Mouse (Mus musculus) embryonic facial prominence, embryonic 10.5 days (tissue): Measurements from ENCODE around the gene Sord. TPM values are rescaled to one million over a fixed set of nuclear protein-coding genes. Genes with fewer than 3 reads are reported as not detected.

Experiments
- DNase-seq: peaks from one replicate; pipeline ENCODE4 v3.0.0-alpha.2; 2017; ENCODE audit warnings: low spot score
- H3K27ac ChIP-seq: fragments of 300-500 bp; sonication (generic); replicated peaks from 2 replicates; pipeline ENCODE4 v1.5.1; 2016; ENCODE audit warnings: mild to moderate bottlenecking
- H3K27me3 ChIP-seq: fragments of 300-500 bp; sonication (generic); replicated peaks from 2 replicates; pipeline ENCODE4 v1.6.1; 2016; ENCODE audit warnings: low read depth, mild to moderate bottlenecking; ENCODE audit not compliant: poor library complexity, severe bottlenecking
- H3K36me3 ChIP-seq: fragments of 300-500 bp; sonication (generic); replicated peaks from 2 replicates; pipeline ENCODE4 v1.6.1; 2016; ENCODE audit warnings: mild to moderate bottlenecking, moderate library complexity
- H3K4me1 ChIP-seq: fragments of 300-500 bp; sonication (generic); 2 replicates; pipeline ENCODE4 v1.6.1; 2016
- H3K4me3 ChIP-seq: fragments of 300-500 bp; sonication (generic); 2 replicates; pipeline ENCODE4 v1.5.1; 2016; ENCODE audit warnings: mild to moderate bottlenecking, moderate library complexity
- H3K9me3 ChIP-seq: fragments of 300-500 bp; sonication (generic); 2 replicates; pipeline ENCODE4 v1.6.1; 2016; ENCODE audit warnings: mild to moderate bottlenecking
- WGBS: fragments of 180-500 bp; shearing (Covaris S2); methylation state at CpG from one replicate; pipeline ENCODE4 v1.1.7; 2016; 5-methylcytosine and 5-hydroxymethylcytosine counted together
- polyA plus RNA-seq: library from polyadenylated mRNA; unstranded; fragments of >200 nt; fragmentation: Nextera tagmentation; extraction: Ambion mirVana; gene quantifications from 2 replicates; pipeline ENCODE4 v1.2.1, GENCODE M21; 2016

The Sord gene
- polyA plus RNA-seq, 1 experiment from 2014 or later: 23.8 TPM

GRCm38 (mm10) chr2:122298596-122299490 lies 64.3 kb downstream of the Sord start, which contains the start of gene Duoxa2:
Duoxa2 (plus strand) TSS chr2:122298900.
- H3K4me1 ChIP-seq: peaks cover 48% of the 10 kb centered on the region
- peak; percentile 60 for DNase-seq
- H3K36me3 ChIP-seq: no peaks in the 10 kb centered on the region
- peaks cover 100% of the 10 kb centered on the region for H3K27me3 ChIP-seq
- no peak within 1 kb of the TSS for H3K27ac ChIP-seq
- H3K4me3 ChIP-seq: peak within 1 kb of the TSS; percentile 44
- no peaks in the 10 kb centered on the region for H3K9me3 ChIP-seq
- WGBS: under 1% methylated on average over 43 of the region's 43 CpGs

DNA sequence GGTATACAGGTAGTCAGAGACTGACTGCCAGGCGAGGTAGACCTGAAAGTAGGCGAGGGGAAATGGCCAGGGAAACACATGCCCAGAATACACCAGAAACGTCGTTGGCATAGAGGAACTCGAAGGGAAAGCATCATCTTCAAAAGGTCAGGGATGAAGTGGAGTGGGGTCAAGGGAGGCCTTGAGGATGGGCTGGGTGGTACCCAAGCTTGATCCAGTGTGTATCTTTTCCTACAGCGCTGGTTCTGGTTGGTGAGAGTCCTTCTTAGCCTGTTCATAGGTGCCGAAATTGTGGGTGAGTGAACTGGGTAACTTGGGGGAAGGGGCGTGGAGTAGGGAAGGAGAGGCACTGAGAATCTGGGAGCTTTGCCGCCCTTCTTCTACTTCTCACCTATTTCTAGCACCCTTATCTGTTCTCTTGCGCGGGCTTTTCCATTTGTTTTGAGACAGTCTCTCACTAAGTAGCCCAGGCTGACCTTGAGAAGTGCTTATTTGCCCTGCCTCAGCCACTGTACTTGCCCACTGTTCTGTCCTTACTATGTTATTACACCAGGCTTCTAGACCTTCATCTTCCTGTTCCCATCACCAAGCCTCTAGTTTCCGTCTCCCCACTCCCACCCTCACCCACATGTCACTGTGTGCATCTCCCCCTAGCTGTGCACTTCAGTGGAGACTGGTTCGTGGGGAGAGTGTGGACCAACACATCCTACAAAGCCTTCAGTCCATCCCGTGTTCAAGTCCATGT lies 65.5 kb downstream of the Sord start:
- WGBS: 7% methylated on average over 14 of the region's 14 CpGs
- H3K27me3 ChIP-seq: peaks cover 100% of the 10 kb centered on the region
- no peaks in the 10 kb centered on the region for H3K36me3 ChIP-seq
- peak; percentile 21 for DNase-seq
- H3K4me1 ChIP-seq: peaks cover 48% of the 10 kb centered on the region
- no peaks in the 10 kb centered on the region for H3K9me3 ChIP-seq
- H3K27ac ChIP-seq: no peak overlapping the region
- H3K4me3 ChIP-seq: no peak overlapping the region

GRCm38 (mm10) chr2:122300656-122301020 lies 66.1 kb downstream of the Sord start:
- Histone ChIP-seq H3K4me1 (peaks cover 48% of the 10 kb centered on the region), H3K9me3 (no peaks in the 10 kb centered on the region), H3K4me3 (no peak overlapping the region), H3K36me3 (no peaks in the 10 kb centered on the region), H3K27me3 (peaks cover 100% of the 10 kb centered on the region), H3K27ac (no peak overlapping the region)
- no peak for DNase-seq
- 6% methylated on average over 14 of the region's 14 CpGs for WGBS

GRCm38 (mm10) chr2:122301081-122301920 lies 66.8 kb downstream of the Sord start:
- no peak overlapping the region for H3K27ac ChIP-seq
- no peaks in the 10 kb centered on the region for H3K36me3 ChIP-seq
- peaks cover 45% of the 10 kb centered on the region for H3K4me1 ChIP-seq
- H3K9me3 ChIP-seq: no peaks in the 10 kb centered on the region
- 1% methylated on average over 48 of the region's 48 CpGs for WGBS
- peak overlapping the region; percentile 55 for H3K4me3 ChIP-seq
- peaks cover 100% of the 10 kb centered on the region for H3K27me3 ChIP-seq
- peak; percentile 59 for DNase-seq

DNA sequence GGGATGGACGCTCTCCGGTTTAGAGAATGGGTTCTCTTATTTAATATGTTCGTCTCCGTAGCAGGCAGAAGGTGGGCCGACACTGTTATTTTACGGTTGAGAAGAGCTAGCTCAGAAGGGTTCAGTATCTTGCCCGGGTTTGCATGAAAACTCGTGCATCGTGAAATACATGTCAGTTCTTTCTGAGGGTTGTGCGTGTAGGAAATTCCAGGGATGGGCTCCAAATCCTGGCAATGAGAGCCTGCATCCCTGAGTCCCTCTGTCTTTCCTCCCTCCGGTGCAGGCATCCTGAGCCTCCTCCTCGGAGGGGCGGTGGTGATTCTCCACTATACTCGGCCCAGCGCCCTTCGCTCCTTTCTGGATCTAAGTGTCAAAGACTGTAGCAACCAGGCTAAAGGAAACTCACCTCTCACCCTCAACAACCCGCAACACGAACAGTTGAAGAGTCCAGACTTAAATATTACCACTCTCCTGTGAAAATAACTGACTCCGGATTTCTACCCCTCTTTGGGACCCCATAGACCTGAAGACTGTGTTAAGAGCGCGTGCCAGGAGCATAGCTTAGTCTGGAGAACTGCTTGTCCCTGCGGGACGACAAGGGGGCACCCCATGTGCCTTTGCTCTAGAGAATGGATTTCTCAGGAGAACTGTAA lies 67.5 kb downstream of the Sord start:
- Histone ChIP-seq H3K4me1 (peaks cover 41% of the 10 kb centered on the region), H3K27me3 (peaks cover 100% of the 10 kb centered on the region), H3K4me3 (peak overlapping the region; percentile 55), H3K36me3 (no peaks in the 10 kb centered on the region), H3K27ac (no peak overlapping the region), H3K9me3 (no peaks in the 10 kb centered on the region)
- 7% methylated on average over 23 of the region's 23 CpGs for WGBS
- DNase-seq: peak; percentile 31

GRCm38 (mm10) chr2:122302574-122303241 lies 68.2 kb downstream of the Sord start:
- Histone ChIP-seq H3K27ac (no peak overlapping the region), H3K9me3 (no peaks in the 10 kb centered on the region), H3K27me3 (peaks cover 100% of the 10 kb centered on the region), H3K4me1 (peaks cover 34% of the 10 kb centered on the region), H3K36me3 (no peaks in the 10 kb centered on the region), H3K4me3 (no peak overlapping the region)
- peak; percentile 79 for DNase-seq
- 14% methylated on average over 9 of the region's 9 CpGs for WGBS

DNA sequence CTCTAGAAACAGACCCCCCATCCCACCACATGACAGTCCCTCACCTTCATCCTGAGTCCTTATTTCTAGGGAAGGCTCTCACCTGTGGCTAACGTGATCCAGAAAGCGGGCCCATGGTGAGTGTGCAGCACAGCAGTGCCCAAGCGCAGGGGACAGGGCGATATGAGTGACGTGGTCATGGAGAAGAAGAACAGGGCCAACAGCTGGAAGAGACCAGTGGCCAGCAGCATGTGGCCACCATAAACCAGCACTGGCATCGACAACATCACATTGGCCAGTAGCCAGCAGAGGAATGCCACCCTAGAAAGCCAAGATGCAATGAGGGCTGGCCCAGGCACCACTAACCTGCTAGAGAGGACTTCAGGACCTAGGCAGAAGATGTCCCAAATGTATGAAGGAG lies 70.0 kb downstream of the Sord start:
- WGBS: 91% methylated on average over 6 of the region's 6 CpGs
- H3K27me3 ChIP-seq: peaks cover 100% of the 10 kb centered on the region

GRCm38 (mm10) chr2:122305097-122305892 lies 70.7 kb downstream of the Sord start:
- Histone ChIP-seq H3K9me3 (no peaks in the 10 kb centered on the region), H3K4me3 (no peak overlapping the region), H3K27me3 (peaks cover 100% of the 10 kb centered on the region), H3K27ac (no peak overlapping the region), H3K4me1 (peaks cover 15% of the 10 kb centered on the region), H3K36me3 (no peaks in the 10 kb centered on the region)
- DNase-seq: no peak
- 84% methylated on average over 16 of the region's 16 CpGs for WGBS

More for the DNA sequence above, 70.0 kb downstream of the Sord start:
- no peaks in the 10 kb centered on the region for H3K36me3 ChIP-seq
- H3K9me3 ChIP-seq: no peaks in the 10 kb centered on the region
- no peak overlapping the region for H3K27ac ChIP-seq
- no peak for DNase-seq
- peaks cover 18% of the 10 kb centered on the region for H3K4me1 ChIP-seq
- no peak overlapping the region for H3K4me3 ChIP-seq

DNA sequence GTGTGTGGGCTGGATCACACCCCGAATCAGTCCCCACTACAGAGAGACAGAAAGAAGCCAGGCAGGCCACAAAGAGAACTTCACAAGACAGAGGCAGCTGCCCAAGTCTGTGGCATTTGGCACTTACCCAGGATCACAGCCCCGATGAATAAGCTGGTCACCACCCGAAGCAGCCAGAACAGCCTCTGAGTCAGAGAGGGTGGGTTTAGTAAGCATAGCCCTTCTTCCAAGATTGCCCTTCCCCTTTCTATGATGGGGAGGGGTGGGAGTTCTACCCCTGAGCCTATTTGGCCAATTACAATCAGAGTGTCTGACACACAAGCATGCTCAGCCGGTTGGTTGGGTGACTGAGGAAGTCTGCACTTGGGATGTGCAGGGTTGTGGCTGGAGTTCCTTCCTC lies 71.6 kb downstream of the Sord start:
- Histone ChIP-seq H3K27ac (no peak overlapping the region), H3K27me3 (peaks cover 100% of the 10 kb centered on the region), H3K4me3 (no peak overlapping the region), H3K9me3 (no peaks in the 10 kb centered on the region), H3K4me1 (peaks cover 11% of the 10 kb centered on the region), H3K36me3 (no peaks in the 10 kb centered on the region)
- DNase-seq: no peak
- 68% methylated on average over 4 of the region's 4 CpGs for WGBS

DNA sequence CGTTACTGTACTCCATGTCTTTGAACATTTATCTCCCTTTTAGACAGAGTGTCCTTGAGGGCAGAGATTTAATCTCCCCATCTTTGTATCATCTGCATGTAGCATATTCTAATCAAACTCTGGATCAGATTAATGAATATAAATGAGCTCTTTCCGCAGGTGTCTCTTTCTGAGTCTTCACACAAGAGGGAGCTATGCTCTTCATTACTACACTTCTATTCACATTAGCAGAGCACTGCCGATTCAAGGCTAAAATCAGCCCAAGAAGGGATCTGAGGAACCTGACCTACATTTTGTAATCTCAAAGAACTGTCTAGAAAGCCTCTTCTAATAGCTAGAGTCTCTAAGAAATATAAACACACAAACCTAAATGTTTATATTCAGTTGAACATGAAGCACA lies 75.1 kb downstream of the Sord start:
- Histone ChIP-seq H3K36me3 (no peaks in the 10 kb centered on the region), H3K27me3 (peaks cover 100% of the 10 kb centered on the region), H3K4me3 (no peak overlapping the region), H3K27ac (no peak overlapping the region), H3K9me3 (no peaks in the 10 kb centered on the region), H3K4me1 (peaks cover 12% of the 10 kb centered on the region)
- no peak for DNase-seq
- 51% methylated on average over 3 of the region's 3 CpGs for WGBS

GRCm38 (mm10) chr2:122311561-122311960 lies 77.0 kb downstream of the Sord start:
- H3K36me3 ChIP-seq: no peaks in the 10 kb centered on the region
- H3K4me1 ChIP-seq: peaks cover 12% of the 10 kb centered on the region
- H3K27ac ChIP-seq: no peak overlapping the region
- H3K9me3 ChIP-seq: no peaks in the 10 kb centered on the region
- WGBS: 57% methylated on average over 2 of the region's 2 CpGs
- H3K4me3 ChIP-seq: no peak overlapping the region
- peaks cover 98% of the 10 kb centered on the region for H3K27me3 ChIP-seq
- DNase-seq: no peak
